Mouse (Mus musculus) adrenal gland, postnatal 14 days (tissue): Measurements from ENCODE around the gene Nfia. TPM values are rescaled to one million over a fixed set of nuclear protein-coding genes. Genes with fewer than 3 reads are reported as not detected.
A peak's percentile ranks its signal among the peaks of the same experiment; 100 is the strongest.

Experiments used
- DNase-seq: peaks from one replicate; pipeline ENCODE4 v3.0.0; 2021; ENCODE audit warnings: mixed read lengths
- total RNA-seq: library from RNA; stranded (reverse); gene quantifications from 2 replicates; pipeline ENCODE4 v1.2.3, GENCODE M21; 2021

The Nfia gene
- total RNA-seq, 1 experiment from 2014 or later: 201 TPM

DNA sequence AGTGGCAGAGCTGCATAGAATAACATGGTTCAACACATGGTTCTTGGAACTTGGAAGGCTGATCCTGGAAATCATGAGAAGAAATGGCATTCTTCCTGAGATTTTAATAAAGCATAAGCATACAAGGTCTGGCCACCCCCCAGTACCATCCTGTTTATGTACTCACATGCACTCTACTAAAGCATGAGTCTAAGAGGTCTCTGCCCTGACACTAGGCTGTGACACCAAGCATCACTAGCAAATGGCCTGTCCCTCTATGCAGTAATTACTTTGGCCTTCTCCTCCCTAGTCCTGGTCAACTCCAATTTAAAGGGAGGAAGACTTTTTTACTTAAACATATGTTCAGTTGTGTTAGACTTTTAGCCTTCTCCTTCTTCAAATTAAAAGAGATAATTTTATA, 285.6 kb downstream of the Nfia start:
- no peak for DNase-seq

DNA sequence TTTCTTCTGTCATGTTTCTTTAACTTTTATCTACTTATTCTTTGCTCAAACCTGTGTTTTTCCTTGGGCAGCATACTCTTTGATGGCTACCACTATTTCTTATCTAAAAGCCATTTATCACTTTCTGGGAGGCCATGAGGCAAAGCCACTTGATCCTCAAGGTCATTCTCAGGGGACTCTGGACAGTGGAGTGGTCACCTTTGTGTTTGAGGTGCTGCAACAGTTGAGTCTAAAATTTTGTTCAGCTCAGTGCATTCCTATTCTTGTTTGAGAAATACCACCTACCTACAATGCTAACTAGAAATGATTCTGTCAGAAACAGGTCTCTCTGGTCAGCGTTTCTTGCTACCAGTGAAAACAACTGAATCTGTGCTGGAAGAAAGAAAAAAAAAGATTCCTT, 288.1 kb downstream of the Nfia start:
- peak; percentile 15 for DNase-seq

DNA sequence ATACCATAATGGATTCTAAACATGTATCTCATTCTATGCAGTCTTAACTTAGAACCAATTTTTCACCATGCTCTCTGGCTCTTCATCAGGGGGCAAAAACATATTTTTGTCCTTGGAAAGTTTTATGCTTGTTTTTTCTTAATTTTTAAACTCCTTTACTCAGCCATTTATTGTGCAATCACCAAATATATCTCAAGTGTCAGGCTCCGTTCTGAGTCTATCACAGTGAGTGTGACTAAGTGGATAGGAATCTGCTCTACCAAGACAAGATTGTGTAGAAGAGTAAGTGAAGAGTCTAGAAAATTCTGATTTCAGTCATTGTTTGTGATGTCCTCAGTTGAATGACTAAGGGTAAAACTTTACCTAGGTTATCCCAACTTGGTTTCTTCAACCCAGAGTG, 288.6 kb downstream of the Nfia start:
- DNase-seq: no peak

DNA sequence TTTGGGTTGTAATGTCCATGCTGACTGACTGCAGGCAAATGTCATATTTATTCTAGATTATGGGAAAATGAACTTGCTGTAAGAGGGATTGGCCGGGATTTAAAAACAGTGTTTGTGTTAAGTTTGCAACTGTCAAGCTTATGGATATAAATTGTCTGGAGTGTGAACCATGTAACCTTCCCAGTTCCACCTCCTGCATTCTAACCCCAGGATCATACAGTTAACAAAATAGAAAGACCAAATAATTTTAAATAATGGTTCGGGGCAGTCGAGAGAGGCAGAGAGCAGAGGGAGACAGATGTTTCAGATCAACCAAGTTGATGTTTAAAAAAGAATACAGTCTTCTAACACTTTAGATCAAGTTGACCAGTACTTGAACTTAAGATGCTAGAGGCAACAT, 290.7 kb downstream of the Nfia start:
- no peak for DNase-seq

DNA sequence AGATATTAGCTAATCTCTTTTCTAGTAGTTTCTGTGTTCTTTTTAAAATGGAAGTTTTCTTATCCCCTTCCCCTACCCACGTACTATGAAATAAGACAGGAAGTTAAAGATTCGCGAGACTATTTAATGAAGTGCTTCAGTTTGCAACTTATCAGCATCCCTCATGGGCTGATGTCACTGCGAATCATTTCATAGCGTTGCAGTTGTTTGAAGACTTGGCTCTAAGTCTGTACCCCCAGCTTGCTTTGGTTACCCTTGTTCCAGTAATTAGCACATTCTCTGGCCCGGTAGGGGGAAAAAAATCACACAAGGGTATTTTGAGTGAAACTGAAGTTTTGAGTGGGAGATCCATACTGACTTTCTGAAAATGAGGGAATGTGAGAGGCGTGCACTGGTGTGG, 303.6 kb downstream of the Nfia start:
- DNase-seq: no peak

DNA sequence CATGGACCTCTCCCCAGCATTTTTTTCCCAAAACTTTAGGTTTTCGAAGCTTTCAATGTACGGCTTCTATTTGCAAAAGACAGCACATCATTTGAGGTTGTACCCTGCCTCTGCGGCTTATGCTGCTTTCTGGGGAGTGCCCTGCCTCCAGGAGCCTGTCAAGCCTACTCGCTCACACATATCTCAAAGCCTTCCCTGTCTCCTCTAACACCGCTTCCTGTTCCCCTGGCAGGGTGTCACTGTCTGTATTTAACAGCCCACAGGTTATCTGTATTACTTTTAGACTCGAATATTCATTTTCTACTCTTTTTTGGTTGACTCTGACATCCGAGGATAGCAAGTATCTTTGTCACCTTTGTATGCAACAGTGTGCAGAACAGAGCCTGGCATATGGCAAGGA, 304.1 kb downstream of the Nfia start:
- DNase-seq: no peak

DNA sequence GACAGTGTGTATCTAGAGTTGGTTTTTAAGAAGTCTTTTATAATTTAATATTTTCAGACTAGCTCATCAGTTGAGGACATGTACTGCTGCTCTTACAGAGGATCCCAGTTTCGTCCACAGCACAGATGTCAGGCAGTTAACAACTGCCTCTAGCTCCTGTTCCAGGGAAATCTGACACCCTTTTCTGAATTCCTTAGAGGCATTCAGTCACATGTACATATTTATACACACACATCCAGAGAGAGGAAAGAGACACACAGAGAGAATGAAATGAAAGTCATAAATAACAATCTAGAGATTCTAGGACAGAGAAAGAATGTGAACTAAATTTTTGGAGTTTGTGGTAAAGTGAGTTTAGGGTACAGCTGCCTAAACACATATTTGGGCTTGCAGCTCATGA, 308.1 kb downstream of the Nfia start:
- no peak for DNase-seq

DNA sequence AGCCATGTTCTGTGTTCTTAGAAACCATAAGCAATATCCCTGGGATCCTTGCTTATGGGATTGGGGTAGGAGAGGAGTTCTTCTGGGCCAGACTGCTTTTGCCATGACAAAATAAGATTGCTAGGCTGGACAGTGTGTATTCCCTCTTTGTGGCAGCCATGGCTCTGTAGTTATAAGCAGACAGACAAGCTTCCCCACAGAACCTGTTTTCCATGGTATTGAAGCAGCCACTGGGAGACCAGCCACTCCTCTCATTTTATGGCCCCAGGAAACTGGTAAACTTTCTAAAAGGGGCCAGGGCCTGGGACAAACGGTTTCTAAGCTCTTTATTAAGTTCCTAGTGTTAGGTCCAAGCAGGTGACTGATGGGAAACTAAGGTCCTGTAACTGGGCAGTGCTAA, 309.4 kb downstream of the Nfia start:
- no peak for DNase-seq

DNA sequence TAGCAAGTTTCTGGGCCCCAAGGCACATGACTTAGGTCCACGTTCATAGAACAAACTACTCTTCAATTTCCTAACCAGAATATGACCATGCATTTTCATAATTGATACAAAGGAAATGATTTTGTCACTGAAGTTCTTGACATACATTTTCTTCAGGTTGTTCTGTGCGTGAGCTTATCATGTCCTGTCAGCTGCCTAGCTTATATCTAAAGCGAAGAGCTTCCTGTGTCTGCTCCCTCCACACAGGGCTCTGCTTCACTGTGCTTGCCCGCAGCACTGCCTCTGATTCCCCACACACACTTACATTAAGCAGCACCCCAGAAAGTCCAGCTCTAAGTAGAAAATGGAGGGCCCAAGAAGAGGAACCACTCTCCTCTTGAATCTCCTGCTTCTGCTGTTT, 310.0 kb downstream of the Nfia start:
- no peak for DNase-seq

DNA sequence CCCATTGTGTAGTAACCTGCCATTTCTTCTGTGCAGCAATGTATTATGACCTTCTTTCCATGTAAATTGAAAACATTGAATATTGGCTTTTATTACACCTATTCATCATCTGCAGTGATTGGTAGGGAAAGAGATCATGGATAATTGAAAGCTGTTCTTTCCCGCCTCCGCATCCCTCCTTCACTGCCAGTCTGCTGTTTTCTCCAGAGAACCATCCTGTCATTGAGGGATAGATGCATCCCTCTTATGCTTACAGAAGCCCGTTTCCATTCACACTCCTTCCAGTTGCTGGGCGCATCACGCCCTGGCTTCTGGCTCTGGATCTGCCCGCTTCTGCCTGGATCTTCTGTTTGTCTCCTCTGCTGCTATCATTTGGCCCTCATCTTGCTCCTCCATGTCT, 312.5 kb downstream of the Nfia start:
- DNase-seq: no peak

DNA sequence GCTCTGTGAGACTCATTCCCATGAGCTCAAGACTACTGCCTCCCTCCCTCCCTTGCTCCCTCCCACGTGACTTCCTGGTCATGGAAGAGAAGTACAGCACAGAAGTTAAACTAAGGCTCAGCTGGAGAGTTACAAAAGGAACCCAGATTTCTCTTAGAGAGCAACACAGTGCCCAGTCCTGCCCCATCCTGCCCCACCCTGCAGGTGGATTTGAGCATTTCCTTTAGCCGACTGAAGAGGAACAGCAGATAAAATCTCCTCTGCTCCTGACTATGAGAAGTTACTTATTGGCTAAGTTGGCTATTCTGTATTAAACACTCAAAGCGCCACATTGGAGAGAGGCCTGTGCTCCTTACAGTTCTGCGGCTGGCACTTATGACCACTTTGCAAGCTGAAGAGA, 314.4 kb downstream of the Nfia start:
- no peak for DNase-seq

DNA sequence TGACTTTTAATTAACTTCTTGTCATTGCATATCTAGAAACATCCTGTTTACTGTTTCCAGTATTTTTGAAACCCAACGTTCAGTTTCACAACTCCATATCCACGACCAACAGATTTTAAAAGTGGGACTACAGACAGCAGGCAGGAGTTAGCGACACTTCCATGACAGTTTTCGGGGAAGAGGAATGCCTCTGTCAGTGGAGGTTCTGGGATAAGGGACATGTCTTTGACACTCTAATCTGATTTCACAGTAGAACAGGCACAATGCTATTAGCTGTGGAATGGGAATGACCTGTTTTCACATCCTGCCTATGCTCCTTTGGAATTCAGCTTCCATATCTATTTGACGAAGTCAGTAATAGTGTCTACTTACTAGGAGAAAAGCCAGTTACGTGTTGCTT, 317.5 kb downstream of the Nfia start:
- DNase-seq: no peak

DNA sequence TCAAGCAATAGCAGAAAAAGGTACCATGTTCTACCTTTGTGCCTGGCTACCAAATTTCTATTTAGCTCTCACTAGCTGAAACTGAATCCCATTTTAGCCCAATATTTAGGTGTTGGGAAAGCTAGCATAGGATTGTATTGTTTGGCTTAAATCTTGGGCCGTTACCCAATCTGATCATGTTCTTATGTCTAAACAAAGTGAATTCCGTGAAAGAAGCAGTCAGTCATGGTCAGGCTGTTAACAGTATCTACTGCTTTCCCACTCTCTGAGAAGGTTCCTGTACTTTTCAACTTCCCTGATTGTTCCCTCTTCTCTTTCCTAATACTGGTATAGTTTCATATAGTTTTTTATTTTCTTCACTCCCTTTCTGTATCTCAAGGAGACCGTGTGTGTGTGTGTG, 318.1 kb downstream of the Nfia start:
- DNase-seq: no peak

DNA sequence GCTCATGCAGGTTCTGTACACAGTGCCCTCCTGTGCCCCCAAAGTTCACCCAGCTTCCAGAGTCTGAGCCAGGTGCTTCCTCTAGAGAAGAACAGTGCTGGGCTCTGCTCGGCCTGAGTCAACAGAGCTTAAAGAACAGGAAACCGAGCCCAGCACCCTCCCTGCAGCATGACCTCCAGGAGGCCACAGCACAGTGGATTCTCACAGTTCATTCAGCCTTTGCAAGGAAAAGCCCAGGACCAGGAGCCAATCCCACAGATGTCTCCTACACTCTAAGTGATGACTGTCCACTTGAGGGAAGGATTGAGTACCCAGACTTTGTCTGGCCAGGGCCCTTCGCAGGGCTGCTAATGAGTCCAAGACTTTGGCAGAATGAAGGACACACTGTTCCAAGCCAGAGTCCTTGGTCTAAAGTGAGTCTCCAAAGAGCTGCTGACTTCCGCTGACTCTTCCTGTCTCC, 318.9 kb downstream of the Nfia start:
- DNase-seq: peak; percentile 70

DNA sequence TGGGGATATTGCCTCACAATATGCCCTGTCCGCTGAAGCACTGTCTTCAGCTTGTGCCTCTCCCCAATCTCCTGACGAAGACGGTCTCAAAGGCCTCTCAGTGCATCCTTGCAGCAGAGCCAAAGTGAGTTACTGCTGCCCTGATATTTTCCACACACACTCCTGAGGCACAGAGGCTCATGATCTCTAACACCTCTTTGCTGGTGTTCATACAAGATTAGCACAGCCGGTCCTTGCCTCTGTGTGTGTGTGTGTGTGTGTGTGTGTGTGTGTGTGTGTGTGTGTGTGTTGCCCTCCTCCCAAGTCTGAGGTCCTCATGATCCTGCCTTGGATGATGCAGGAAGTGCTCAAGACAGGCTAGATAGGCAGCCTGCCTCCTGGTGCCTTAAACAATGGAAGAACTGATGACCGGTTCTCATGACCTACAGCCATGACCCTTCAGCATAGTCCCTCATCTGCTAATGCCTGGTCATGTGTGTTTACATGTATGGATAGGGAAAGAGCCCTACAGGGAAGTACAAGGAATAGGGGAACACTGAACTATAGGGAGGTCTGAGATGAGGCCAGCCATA, 319.5 kb downstream of the Nfia start:
- no peak for DNase-seq

DNA sequence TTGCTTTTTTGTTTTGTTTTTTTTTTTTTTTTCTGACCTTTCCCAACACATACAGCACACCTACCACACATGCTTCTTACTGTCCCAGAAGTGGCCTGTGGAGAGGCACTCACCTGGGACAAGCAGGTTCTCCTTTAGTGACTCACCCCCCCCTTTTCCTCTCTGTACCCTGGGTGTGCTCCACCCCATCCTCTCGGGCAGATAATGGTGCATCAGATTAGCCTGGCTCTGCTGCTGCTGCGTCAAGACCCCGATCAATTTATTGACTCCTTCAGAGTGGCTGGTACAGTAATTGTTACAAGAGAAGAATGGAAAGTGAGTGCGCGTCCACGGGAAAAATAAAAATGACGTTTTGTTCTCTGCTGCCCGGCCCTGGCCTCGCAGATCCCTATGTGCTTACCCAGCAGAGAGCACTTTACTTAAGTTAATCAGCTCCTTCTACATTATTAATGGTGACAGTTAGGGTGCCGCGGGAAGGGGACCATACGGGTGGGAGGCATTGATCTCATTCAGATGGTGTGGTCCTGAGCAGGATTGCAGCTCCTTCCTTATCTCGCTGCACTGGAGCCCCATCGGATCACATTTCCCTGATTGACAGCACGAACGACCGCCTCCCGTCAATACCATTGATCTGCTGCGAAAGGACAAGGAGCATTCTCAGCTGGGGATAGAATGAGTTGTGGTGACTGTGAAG, 321.7 kb downstream of the Nfia start:
- no peak for DNase-seq

DNA sequence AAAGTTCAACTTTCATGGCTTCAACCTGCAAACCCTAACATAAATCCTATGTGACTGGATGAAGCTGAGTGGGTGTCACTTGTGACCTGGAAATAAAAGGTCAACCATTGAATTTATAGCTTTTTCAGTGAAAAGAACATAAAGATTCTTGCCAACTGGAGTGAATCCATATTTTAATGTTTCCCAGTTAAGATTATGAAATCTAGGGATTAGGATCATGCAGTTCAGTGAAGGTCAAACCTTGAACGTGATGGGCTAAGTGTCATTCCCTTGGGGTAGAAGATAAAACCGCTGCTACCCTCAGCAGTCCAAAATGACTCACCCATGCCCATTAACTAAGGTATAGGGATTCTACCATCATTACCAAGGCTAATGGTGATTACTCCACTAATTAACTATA, 322.5 kb downstream of the Nfia start:
- DNase-seq: peak; percentile 30

DNA sequence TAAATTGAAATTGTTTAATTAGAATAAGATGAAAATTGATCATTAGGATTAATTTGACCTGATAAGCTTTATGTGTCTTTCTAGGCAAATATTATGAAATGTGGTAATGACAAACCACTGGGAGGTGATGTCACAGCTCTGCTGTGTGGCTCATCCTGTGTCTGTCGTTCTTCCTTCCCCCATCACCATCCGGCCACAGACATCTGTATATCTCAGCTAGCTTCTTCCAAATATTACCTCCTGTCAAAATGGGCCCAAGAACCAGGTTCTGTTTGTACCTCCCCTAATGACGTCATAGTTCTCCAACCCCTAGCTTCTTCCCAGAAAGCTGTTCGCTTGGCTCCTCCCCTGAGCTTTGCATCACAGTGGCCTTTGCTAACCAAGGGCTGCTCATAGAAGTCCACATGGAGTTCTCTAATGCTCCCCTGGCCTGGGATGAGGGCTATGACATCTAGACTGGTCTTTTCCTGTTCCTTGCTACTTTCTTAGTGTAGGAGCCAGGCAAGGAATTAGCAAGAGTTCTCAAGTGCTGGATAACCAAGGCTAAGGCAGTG, 324.6 kb downstream of the Nfia start:
- DNase-seq: no peak

DNA sequence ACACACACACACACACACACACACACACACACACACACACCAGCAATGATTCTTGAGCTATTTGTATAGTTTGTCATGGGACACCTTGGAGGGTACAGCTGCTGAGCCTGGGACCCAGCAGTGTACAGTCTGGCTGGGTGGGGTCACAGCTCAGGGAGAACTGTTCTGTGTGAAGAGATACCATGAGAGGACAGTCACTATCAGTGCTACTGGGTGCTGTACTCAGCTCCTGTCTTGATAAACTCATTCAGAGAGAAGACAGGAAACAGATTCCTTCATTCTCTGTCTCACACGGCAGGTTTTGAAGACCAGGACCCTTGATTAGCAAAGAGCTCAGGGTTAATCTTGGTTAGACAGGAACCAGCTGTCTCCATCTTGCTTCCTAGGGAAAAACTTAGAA, 326.1 kb downstream of the Nfia start:
- DNase-seq: no peak

DNA sequence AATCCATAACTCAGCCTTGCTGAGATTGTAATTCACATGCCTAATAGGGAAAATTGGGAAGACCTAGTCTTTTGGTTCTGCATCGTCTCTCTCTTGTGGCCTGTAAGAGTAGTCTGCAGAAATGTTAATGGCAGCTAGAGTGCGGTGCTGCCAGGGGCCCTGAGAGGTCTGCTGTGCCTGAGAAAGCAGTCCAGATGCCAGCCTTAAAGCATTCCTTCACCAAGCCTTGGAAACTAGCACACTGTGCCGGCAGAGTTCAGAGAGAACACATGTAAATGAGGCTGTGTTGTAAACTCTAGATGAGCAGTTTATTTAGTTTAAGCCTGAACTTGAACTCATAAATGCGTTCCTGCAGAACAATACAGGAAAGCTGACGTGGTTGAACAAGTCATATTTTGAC, 326.9 kb downstream of the Nfia start:
- no peak for DNase-seq

DNA sequence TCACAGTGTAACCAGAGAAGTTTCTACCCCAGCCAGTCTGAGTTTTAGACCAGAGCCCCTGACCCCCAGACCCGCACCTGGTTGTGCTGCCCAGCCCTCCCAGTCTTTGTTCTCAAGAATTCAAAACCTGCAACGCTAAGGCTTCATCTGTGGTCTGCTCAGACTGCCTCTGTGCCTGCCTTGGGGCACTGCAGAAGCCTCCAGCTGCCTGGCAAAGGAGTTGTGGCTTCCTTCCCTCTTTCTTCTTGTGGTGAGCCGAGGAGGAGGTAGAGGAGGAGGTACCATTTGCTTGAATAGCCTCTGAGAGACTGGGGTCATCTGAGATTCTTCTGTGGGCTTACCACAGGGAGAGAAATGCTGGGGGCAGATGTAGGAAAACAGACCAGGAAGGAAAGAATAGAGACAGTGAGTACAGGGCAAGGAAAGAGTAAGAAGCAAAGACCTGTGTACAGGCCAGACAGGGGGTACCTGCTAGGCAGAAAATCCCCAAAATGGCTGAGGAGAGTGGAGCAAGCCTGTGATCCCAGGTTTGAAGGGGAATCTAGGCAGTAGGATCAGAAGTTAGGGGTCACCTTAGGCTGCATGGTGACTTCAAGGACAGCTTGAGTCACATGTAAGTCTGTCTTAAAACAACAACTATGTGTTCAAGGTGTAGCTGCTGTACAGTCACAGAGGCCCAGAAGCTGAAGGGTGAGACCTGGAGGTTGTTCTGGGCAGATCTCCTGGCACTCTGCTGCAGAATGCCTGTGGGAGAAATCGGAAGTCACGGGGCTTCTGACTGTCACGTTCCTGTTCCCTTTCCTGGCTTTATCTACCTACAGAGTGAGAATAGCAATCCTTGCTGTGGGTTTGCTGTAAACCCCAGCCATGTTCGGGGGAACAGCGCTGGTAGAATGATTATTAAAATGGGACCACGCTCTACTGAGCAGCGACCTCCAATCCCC, 328.9 kb downstream of the Nfia start:
- DNase-seq: peak; percentile 46

DNA sequence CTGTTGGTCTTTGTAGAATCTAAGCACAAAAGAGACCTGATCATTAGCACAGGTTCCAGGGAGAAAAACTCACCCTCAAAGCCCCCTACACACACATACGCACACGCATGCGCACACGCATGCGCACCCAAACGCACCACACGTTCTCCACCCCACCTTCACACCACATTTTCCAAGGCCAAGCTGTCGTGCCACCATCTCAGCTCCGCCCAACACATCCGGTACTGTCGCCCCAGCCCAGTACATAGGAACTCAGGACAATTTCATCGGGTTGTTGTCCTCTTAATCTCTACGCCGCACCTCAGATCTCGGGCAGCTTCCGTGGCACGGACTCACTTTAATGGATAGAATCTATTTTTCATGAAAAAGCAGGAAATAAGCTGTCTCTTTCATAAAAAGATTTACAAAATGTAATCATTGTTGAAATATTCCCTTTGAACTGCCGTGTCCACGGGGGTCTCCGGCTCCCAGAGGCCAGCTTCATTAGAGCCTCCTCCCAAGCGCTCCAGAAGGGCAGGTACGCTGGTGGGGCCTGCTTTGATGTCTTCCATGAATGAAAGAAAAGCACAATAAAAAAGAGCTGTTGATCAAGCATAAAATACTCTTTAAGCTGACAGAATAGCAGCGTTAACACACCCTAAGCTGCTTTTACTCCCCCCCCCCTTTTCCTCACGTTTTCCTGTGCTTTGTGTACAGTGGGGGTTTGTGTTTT, 330.2 kb downstream of the Nfia start:
- DNase-seq: no peak

DNA sequence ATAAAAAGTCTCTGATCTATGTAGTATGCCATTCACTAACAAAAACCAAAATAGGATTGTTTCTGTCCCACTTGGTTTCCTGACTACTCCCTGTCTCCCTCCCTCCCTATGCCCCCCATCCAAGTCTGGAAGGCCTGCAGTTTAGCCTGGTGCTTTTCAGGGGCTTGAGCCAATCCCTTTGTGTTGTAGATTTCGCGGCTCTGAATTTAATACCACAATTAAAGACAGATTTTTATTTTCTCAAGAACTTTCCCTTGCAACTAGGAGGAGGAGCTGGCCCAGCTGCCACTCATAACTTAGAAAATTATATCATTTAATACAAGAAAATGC, 330.8 kb downstream of the Nfia start:
- no peak for DNase-seq
